Mouse (Mus musculus) macrophage (primary cell): ENCODE data around the gene Inpp4b. TPM values are rescaled to one million over a fixed set of nuclear protein-coding genes. Genes with fewer than 3 reads are reported as not detected.

Experiments
- H3K27ac ChIP-seq: fragments of 350-480 bp; formaldehyde crosslinking; 2 replicates; pipeline ENCODE4 v1.9.0; 2021
- H3K36me3 ChIP-seq: fragments of 350-480 bp; formaldehyde crosslinking; 2 replicates; pipeline ENCODE4 v1.9.0; 2021; ENCODE audit errors: inconsistent target
- H3K4me3 ChIP-seq: fragments of 350-480 bp; formaldehyde crosslinking; 2 replicates; pipeline ENCODE4 v1.9.0; 2021; ENCODE audit errors: inconsistent target
- H3K79me2 ChIP-seq: fragments of 350-480 bp; formaldehyde crosslinking; 2 replicates; pipeline ENCODE4 v1.9.0; 2021; ENCODE audit errors: inconsistent target
- WGBS: methylation state at CpG from one replicate; pipeline ENCODE4 v1.1.7; 2026; ENCODE audit warnings: inconsistent platforms; ENCODE audit not compliant: missing documents; 5-methylcytosine and 5-hydroxymethylcytosine counted together
- polyA plus RNA-seq: library from polyadenylated mRNA; stranded (reverse); fragments of 250-400 nt; gene quantifications from 3 replicates; pipeline ENCODE4 v1.2.4, GENCODE M21; 2018; ENCODE audit warnings: inconsistent platforms

Gene Inpp4b
- polyA plus RNA-seq, 1 experiment from 2014 or later: 0.29 TPM

GRCm38 (mm10) chr8:81388953-81389352, 46.6 kb downstream of the Inpp4b start:
- Histone ChIP-seq H3K4me3 (no peak overlapping the region), H3K79me2 (no peaks in the 10 kb centered on the region), H3K36me3 (no peaks in the 10 kb centered on the region), H3K27ac (no peak overlapping the region)
- 95% methylated on average over 6 of the region's 6 CpGs for WGBS

DNA sequence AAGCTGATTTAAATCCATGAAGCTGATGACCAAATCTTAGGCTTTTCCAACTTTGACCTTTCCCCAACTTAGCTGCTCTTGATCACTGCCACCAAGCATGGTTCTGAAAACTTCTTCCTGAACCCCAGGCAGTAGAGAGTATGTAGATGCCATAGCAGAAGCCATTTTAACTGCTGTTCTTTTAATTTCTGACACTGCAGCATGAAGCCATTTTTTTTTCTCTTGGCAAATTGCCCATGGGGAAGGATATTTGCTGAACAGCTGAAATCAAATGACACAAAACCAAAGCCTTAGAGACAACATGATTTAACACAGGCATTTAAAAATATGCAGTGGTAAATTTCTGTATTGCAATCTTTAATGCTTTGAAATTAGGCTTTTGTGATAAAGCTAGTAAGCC, 56.7 kb downstream of the Inpp4b start:
- Histone ChIP-seq H3K27ac (no peak overlapping the region), H3K79me2 (no peaks in the 10 kb centered on the region), H3K4me3 (no peak overlapping the region), H3K36me3 (no peaks in the 10 kb centered on the region)

DNA sequence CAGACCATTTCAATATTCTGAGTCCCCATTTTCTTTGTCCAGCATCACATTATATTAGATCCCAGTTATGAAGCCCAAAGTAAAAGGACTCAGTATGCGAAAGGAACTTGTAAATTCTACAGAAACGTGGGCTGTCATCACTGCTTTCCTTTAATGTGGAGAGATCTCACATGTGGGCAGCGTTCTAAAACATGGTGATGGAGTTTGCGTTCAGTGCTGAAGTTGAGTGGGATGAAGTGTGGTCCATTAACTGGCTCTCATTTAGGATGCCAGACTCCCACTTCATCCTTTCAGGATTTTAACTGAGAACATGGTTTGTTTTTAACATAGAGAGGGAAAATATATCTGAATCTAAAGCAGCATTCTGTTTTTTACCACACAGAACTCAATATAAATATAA, 57.1 kb downstream of the Inpp4b start:
- Histone ChIP-seq H3K4me3 (no peak overlapping the region), H3K79me2 (no peaks in the 10 kb centered on the region), H3K27ac (no peak overlapping the region), H3K36me3 (no peaks in the 10 kb centered on the region)
- WGBS: 85% methylated on average over 4 of the region's 4 CpGs

GRCm38 (mm10) chr8:81412707-81413106, 70.4 kb downstream of the Inpp4b start:
- H3K79me2 ChIP-seq: no peaks in the 10 kb centered on the region
- no peak overlapping the region for H3K4me3 ChIP-seq
- 96% methylated on average over 2 of the region's 2 CpGs for whole genome bisulfite sequencing
- no peaks in the 10 kb centered on the region for H3K36me3 ChIP-seq
- no peak overlapping the region for H3K27ac ChIP-seq

DNA sequence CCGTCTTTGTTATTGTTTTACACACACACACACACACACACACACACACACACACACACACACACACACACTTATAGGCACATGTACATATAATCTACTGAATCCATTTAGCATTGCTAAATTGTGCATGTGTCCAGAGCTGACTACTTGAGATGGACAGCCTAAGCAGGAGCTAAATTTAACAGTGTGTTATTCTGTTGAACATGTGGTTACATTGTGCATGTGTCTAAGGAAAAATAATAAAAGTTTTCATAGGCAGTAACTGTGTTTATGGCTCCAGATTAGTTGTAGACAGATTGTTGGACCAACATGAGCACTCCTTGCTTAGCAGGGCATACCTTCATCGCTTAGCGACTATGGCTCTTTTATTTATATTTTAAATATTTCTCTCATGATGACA, 101.6 kb downstream of the Inpp4b start:
- WGBS: 94% methylated on average over 3 of the region's 3 CpGs
- Histone ChIP-seq H3K79me2 (no peaks in the 10 kb centered on the region), H3K4me3 (no peak overlapping the region), H3K27ac (no peak overlapping the region), H3K36me3 (no peaks in the 10 kb centered on the region)

- Histone ChIP-seq H3K27ac (no peak overlapping the region), H3K4me3 (no peak overlapping the region)
- 7% methylated on average over 2 of the region's 2 CpGs for WGBS
Measured at GRCm38 (mm10) chr8:81449798-81450197, 107.4 kb downstream of the Inpp4b start.

DNA sequence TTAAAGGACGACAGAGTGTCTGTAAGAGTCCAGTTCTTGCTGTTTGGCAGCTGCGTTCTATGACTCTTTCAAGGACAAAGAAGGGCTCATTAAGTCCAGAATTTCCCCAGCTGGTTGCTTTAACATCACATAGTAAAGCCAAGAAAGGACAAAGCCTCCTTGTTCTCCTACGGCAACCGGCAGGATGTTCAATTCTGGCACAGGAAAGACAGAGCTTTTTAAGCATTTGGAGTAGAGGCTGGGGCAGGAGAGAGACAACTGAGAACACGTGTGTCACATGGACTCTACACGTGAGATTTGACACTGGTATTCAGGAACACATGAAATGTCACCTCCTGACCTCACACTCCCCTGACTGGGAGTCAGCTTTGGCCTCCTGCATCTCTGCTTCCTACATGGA, 109.7 kb downstream of the Inpp4b start:
- no peaks in the 10 kb centered on the region for H3K36me3 ChIP-seq
- WGBS: 92% methylated on average over 6 of the region's 6 CpGs
- H3K27ac ChIP-seq: no peak overlapping the region
- H3K79me2 ChIP-seq: no peaks in the 10 kb centered on the region
- no peak overlapping the region for H3K4me3 ChIP-seq

More at GRCm38 (mm10) chr8:81449798-81450197, 107.4 kb downstream of the Inpp4b start:
- no peaks in the 10 kb centered on the region for H3K79me2 ChIP-seq
- H3K36me3 ChIP-seq: no peaks in the 10 kb centered on the region

DNA sequence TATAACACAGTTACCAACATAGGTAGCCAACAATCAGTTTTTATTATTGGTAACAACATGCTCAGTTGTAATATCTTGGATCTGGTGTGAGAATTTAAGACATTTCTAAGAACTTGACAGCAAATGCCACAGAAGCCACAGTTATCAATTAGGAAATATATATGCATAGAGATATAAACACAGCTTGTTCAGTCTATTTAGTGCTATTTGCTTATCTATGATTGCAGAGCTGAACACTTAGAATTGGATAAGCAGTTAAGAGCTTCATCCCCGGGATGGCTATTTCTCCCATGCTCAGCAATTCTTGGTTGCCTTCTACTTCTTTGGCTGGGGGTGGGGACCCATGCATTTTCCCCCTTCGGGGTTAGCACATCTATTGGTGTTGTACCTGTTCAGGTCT, 112.5 kb downstream of the Inpp4b start:
- Histone ChIP-seq H3K36me3 (no peaks in the 10 kb centered on the region), H3K4me3 (no peak overlapping the region), H3K27ac (no peak overlapping the region), H3K79me2 (no peaks in the 10 kb centered on the region)
- WGBS: 87% methylated on average over 2 of the region's 2 CpGs

DNA sequence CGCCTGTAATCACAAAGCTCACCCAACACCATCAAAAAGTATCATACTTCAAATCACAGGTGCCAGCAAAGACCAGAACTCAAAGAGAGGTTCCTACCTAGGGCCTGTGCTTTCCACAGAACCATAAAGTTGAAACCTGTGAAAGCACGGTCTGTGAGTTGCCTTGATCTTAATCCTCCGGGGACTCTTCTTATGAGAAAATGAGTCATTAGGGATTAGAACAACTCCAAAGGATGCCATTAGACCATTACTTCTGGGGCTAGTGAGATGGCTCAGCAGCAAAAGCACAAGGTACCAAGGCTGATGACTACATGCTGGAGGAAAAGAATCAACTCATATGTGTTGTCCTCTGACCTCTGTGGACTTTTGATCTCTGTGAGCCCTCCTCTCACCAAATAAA, 121.4 kb downstream of the Inpp4b start:
- no peak overlapping the region for H3K27ac ChIP-seq
- no peaks in the 10 kb centered on the region for H3K79me2 ChIP-seq
- no peak overlapping the region for H3K4me3 ChIP-seq
- H3K36me3 ChIP-seq: no peaks in the 10 kb centered on the region
- WGBS: 96% methylated on average over 3 of the region's 3 CpGs

- Histone ChIP-seq H3K79me2 (no peaks in the 10 kb centered on the region), H3K36me3 (no peaks in the 10 kb centered on the region), H3K27ac (no peak overlapping the region), H3K4me3 (no peak overlapping the region)
- WGBS: 47% methylated on average over 2 of the region's 2 CpGs
Measured at GRCm38 (mm10) chr8:81466776-81467175, 124.4 kb downstream of the Inpp4b start.

- Histone ChIP-seq H3K36me3 (no peaks in the 10 kb centered on the region), H3K4me3 (no peak overlapping the region), H3K27ac (no peak overlapping the region), H3K79me2 (no peaks in the 10 kb centered on the region)
- WGBS: 31% methylated on average over 3 of the region's 3 CpGs
Measured at GRCm38 (mm10) chr8:81478674-81479073, 136.3 kb downstream of the Inpp4b start.

- Histone ChIP-seq H3K4me3 (no peak overlapping the region), H3K27ac (no peak overlapping the region), H3K79me2 (no peaks in the 10 kb centered on the region), H3K36me3 (no peaks in the 10 kb centered on the region)
- WGBS: 62% methylated on average over 1 of the region's 1 CpGs
Measured at GRCm38 (mm10) chr8:81483834-81484233, 141.5 kb downstream of the Inpp4b start.

GRCm38 (mm10) chr8:81485626-81486025, 143.3 kb downstream of the Inpp4b start:
- Histone ChIP-seq H3K4me3 (no peak overlapping the region), H3K36me3 (no peaks in the 10 kb centered on the region), H3K27ac (no peak overlapping the region), H3K79me2 (no peaks in the 10 kb centered on the region)
- 58% methylated on average over 1 of the region's 1 CpGs for WGBS

DNA sequence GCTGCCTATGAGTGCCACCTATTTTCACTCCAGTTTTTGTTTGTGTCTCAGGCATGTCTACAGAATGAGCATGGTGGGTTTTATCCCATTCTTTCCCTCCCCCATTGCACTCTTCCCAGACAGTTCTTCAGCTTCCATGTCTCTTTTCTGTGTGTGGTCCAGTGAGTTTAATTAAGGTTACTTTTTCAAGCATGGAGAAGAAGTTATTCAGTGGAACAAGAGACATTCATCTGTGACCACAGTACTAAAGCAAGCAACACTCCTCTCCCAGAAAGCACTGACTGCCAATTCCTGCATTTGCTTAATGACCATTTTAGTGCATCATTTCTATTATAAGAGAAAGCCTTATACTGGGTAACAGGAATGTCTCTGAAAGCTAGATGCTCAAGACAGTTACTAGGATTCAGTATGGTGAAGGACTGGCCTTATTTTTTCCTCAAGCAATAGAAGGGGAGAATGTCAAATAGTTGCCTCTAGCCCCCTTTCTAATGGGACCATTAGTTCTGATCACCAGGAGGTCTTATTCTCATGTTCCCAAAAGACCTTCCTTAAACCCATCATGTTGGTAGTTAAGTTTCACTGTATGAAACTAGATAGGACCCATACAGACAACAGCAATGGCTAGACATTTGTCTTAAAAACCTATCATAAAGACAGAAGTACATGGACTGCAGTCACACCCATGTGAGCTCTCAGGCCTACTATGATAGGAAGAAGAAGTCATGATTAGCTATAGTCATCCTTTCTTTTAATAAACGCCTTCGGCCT, 147.7 kb downstream of the Inpp4b start:
- Histone ChIP-seq H3K36me3 (no peaks in the 10 kb centered on the region), H3K79me2 (no peaks in the 10 kb centered on the region), H3K4me3 (no peak overlapping the region), H3K27ac (no peak overlapping the region)
- WGBS: 92% methylated on average over 2 of the region's 2 CpGs

DNA sequence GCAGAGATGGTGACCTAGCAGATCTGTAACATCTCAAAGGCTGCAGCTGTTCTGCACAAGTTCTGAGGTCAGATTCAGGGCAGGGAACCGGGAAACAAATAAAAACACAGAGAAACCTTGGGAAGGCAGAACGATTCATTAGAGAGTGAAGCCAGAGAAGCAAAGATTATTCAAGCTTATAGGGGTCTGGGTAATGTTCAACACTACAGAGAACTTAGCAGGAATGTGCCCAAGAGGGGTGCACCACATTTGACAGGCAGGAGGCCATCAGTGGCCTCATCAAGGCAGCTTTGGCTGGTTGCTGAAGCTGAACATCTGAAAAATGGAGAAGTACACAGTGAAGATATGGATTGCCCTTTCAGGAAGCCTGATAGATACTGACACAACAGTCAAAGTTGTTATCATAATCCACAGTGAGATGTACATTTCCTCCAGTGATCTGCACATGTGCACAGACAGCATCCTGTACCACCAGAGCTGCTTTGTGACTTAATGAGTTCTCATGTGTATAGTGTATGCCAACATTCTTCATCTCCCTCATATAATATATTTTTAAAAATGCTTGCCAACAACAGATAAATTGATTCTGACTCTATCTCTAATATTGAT, 148.8 kb downstream of the Inpp4b start:
- Histone ChIP-seq H3K4me3 (no peak overlapping the region), H3K36me3 (no peaks in the 10 kb centered on the region), H3K79me2 (no peaks in the 10 kb centered on the region), H3K27ac (no peak overlapping the region)
- WGBS: 91% methylated on average over 2 of the region's 2 CpGs
